Mouse (Mus musculus): Measurements from ENCODE around the gene Slc30a1.

GRCm38 (mm10) chr1:191948600-191948999 lies 42.0 kb downstream of the Slc30a1 start:
- TF ChIP-seq CTCF (IDR thresholded peaks at IDR 0.05) (no peak), EP300 (IDR thresholded peaks at IDR 0.05) (no peak)
